Mouse (Mus musculus) CH12.LX (cell line): ENCODE results near the gene Gdap1l1. TPM values are rescaled to one million over a fixed set of nuclear protein-coding genes. Genes with fewer than 3 reads are reported as not detected.

Experiments
- DNase-seq: peaks from one replicate; pipeline ENCODE4 v3.0.0-alpha.2; 2013; ENCODE audit errors: extremely low read depth
- H3K27ac ChIP-seq: 2 replicates; pipeline ENCODE4 v1.5.1; 2012; ENCODE audit warnings: low read depth, mild to moderate bottlenecking, control low read depth, moderate library complexity; ENCODE audit not compliant: insufficient read depth
- H3K27me3 ChIP-seq: replicated peaks from 2 replicates; pipeline ENCODE3; 2012; ENCODE audit warnings: inconsistent platforms
- H3K36me3 ChIP-seq, 2 experiments: replicated peaks in 1 of 2; 2 replicates each; pipeline versions ENCODE3 to v1.6.1; 2012; ENCODE audit warnings: inconsistent platforms in 1 of 2, low read length in 1 of 2, mild to moderate bottlenecking in 1 of 2, mixed read lengths in 1 of 2, moderate library complexity in 1 of 2; ENCODE audit not compliant: control insufficient read depth in 1 of 2, insufficient read depth in 1 of 2
- H3K4me1 ChIP-seq, 2 experiments: 2 replicates each; pipeline ENCODE4 v1.6.1; 2012; ENCODE audit warnings: inconsistent platforms in 1 of 2, moderate library complexity in 1 of 2; ENCODE audit not compliant: insufficient read depth in 2 of 2, control insufficient read depth in 1 of 2
- H3K4me2 ChIP-seq: 2 replicates; pipeline ENCODE4 v1.6.1; 2012; ENCODE audit warnings: low read depth, mild to moderate bottlenecking, control low read depth; ENCODE audit not compliant: poor library complexity, insufficient read depth, severe bottlenecking
- H3K4me3 ChIP-seq, 3 experiments: fragments of 150-350 bp in 1 of 3; sonication (generic) in 1 of 3; replicated peaks in 1 of 3; 2 replicates each; pipeline versions ENCODE3 to v1.5.1; 2011 to 2012; ENCODE audit warnings: low read depth in 2 of 3, low read length in 2 of 3, mild to moderate bottlenecking in 2 of 3, moderate library complexity in 2 of 3, control low read depth in 1 of 3, improper control_type of control experiment in 1 of 3, inconsistent platforms in 1 of 3, mixed read lengths in 1 of 3; ENCODE audit not compliant: poor library complexity in 1 of 3
- H3K79me2 ChIP-seq: replicated peaks from 2 replicates; pipeline ENCODE4 v1.6.1; 2012; ENCODE audit warnings: mild to moderate bottlenecking, moderate library complexity; ENCODE audit not compliant: control insufficient read depth, poor library complexity, insufficient read depth, severe bottlenecking; ENCODE audit errors: extremely low read depth
- H3K9ac ChIP-seq: 2 replicates; pipeline ENCODE4 v1.6.1; 2012; ENCODE audit warnings: low read depth, mild to moderate bottlenecking, control low read depth, moderate library complexity; ENCODE audit not compliant: insufficient read depth
- H3K9me3 ChIP-seq: replicated peaks from 2 replicates; pipeline ENCODE3; 2012; ENCODE audit warnings: low read length, inconsistent platforms, mixed read lengths
- CHD1 ChIP-seq: IDR thresholded peaks from 2 replicates; pipeline ENCODE4 v1.6.1; 2012; ENCODE audit warnings: low read depth, low read length, improper control_type of control experiment, inconsistent platforms
- ELF1 ChIP-seq: IDR thresholded peaks from 2 replicates; pipeline ENCODE4 v1.6.1; 2014; ENCODE audit warnings: low read depth, mild to moderate bottlenecking, inconsistent platforms, low read length, improper control_type of control experiment
- EP300 ChIP-seq: IDR thresholded peaks from 2 replicates; pipeline ENCODE4 v1.6.1; 2011; ENCODE audit warnings: low read length, improper control_type of control experiment
- HCFC1 ChIP-seq: IDR thresholded peaks from 2 replicates; pipeline ENCODE4 v1.6.1; 2012; ENCODE audit warnings: low read depth, mild to moderate bottlenecking, inconsistent platforms, low read length, improper control_type of control experiment
- KAT2A ChIP-seq: IDR thresholded peaks from 2 replicates; pipeline ENCODE4 v1.6.1; 2012; ENCODE audit warnings: low read length, improper control_type of control experiment, inconsistent platforms; ENCODE audit not compliant: insufficient replicate concordance
- MAFK ChIP-seq: IDR thresholded peaks from 2 replicates; pipeline ENCODE4 v1.6.1; 2011; ENCODE audit warnings: low read length, improper control_type of control experiment; ENCODE audit not compliant: insufficient replicate concordance
- MYC ChIP-seq: IDR thresholded peaks from 2 replicates; pipeline ENCODE4 v1.6.1; 2011; ENCODE audit warnings: low read depth, mild to moderate bottlenecking, improper control_type of control experiment, low read length
- NELFE ChIP-seq: IDR thresholded peaks from 2 replicates; pipeline ENCODE4 v1.6.1; 2011; ENCODE audit warnings: low read depth, low read length, improper control_type of control experiment
- SIN3A ChIP-seq: IDR thresholded peaks from 2 replicates; pipeline ENCODE4 v1.6.1; 2012; ENCODE audit warnings: low read length, improper control_type of control experiment, inconsistent platforms
- TBP ChIP-seq: conservative IDR thresholded peaks from 2 replicates; pipeline ENCODE4 v1.6.1; 2011; ENCODE audit warnings: low read depth, low read length, improper control_type of control experiment
- UBTF ChIP-seq: IDR thresholded peaks from 2 replicates; pipeline ENCODE4 v1.6.1; 2012; ENCODE audit warnings: low read depth, mild to moderate bottlenecking, inconsistent platforms, low read length, improper control_type of control experiment, moderate library complexity
- ZC3H11A ChIP-seq: IDR thresholded peaks from 2 replicates; pipeline ENCODE4 v1.6.1; 2012; ENCODE audit warnings: low read depth, mild to moderate bottlenecking, inconsistent platforms, low read length, improper control_type of control experiment
- ZKSCAN1 ChIP-seq: IDR thresholded peaks from 2 replicates; pipeline ENCODE4 v1.6.1; 2012; ENCODE audit warnings: low read depth, inconsistent platforms, low read length, improper control_type of control experiment, borderline replicate concordance
- ZNF384 ChIP-seq: IDR thresholded peaks from 2 replicates; pipeline ENCODE4 v1.6.1; 2012; ENCODE audit warnings: low read depth, low read length, improper control_type of control experiment, inconsistent platforms
- dilution Hi-C: fragments of 300-500 bp; cut with MboI; formaldehyde crosslinking; loops from 2 replicates; pipeline ENCODE4 v1.14.3; 2020; ENCODE audit warnings: low sequenced_read_pairs; ENCODE audit not compliant: extremely low pct_unique_long_range_greater_than_20kb, extremely low pct_ligation_motif_present
- in situ Hi-C: fragments of 300-500 bp; cut with MboI; formaldehyde crosslinking; loops from 3 replicates; pipeline ENCODE4 v1.14.3; 2019; ENCODE audit warnings: low sequenced_read_pairs, low pct_ligation_motif_present, low pct_unique_long_range_greater_than_20kb, mixed read lengths
- polyA plus RNA-seq: library from polyadenylated mRNA; unstranded; fragments of >175 nt; gene quantifications from 2 replicates; pipeline ENCODE4 v1.2.1, GENCODE M21; 2012; ENCODE audit warnings: low read depth; ENCODE audit not compliant: insufficient read length
- total RNA-seq, 2 experiments: library from RNA; depleted of rRNA; stranded (reverse); fragments of 300-350 nt in 1 of 2; fragments of >200 nt in 1 of 2; gene quantifications; 2 replicates each; pipeline ENCODE4 v1.2.3; 2012 to 2014

Gene Gdap1l1
- total and polyA plus RNA-seq, 3 experiments, result not detected

DNA sequence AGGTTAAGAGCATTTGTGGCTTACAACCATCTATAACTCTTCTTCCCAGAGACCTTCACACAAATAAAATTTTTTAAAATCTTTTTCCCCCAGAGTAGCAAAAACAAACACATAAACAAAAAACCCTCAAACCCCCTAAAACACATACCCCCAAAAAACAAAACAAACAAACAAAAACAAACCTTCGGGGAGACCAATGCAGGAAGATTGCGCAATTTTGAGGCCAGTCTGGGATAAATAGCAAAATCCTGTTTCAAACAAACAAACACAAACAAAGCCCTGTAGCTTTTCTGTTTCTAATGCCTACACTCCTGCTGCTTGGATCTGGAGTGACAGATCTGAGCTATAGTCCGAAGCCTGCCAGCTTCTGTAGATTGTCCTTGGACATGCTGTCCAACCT lies 49.1 kb downstream of the Gdap1l1 start:
- no peak overlapping the region for H3K4me2 ChIP-seq
- no peaks in the 10 kb centered on the region for H3K79me2 ChIP-seq
- in situ Hi-C loops, result no loop called here
- H3K4me3 ChIP-seq, result no peak overlapping the region
- H3K36me3 ChIP-seq, result no peaks in the 10 kb centered on the region
- 0 out of 4 replicates have a peak, but pooled peaks cover 0 to 3% of the 10 kb centered on the region in 2 experiments for H3K4me1 ChIP-seq
- H3K9me3 ChIP-seq, result no peaks in the 10 kb centered on the region
- DNase-seq, result no peak
- H3K27ac ChIP-seq, result no peak overlapping the region
- H3K27me3 ChIP-seq, result peaks cover 89% of the 10 kb centered on the region
- TF ChIP-seq KAT2A, result no peak
- no peak for TF ChIP-seq ELF1
- no peak for TF ChIP-seq SIN3A
- TF ChIP-seq, all 38 proteins: peak for 0
- dilution Hi-C loops, result no loop called here
- no peak overlapping the region for H3K9ac ChIP-seq

DNA sequence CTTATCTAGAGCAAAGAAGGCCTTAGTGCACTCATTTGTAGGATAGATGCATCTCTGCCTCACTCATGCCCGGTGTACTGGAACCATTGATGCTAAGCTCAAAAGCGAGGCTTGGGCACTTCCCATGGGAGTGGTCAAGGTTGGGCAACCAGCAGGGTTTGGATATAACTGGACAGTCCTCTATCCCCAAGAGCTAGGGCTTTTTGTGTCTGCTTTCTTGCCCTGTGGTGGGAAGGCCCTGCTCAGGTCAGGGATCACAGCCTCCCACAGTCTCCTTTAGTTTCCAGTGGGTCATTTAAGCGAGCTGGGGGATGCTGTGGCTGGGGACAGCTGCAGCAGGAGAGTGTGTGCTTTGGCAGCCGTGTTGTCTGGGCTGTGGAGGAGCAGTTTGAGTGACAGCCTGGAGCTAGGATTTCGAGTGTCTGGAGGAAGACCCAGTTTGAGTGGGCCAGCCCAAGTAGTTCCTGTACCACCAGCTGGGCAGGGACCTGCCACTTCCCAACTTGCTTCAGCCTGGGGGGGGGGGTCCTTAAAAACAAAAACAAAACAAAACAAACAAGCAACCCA lies 51.5 kb downstream of the Gdap1l1 start:
- Histone ChIP-seq H3K27ac (no peak overlapping the region), H3K4me3 (no peak overlapping the region), H3K79me2 (no peaks in the 10 kb centered on the region), H3K9ac (no peak overlapping the region), H3K36me3 (no peaks in the 10 kb centered on the region), H3K9me3 (no peaks in the 10 kb centered on the region), H3K4me1 (no peaks in the 10 kb centered on the region), H3K27me3 (peaks cover 92% of the 10 kb centered on the region), H3K4me2 (no peak overlapping the region)
- no peak for DNase-seq
- dilution Hi-C loops, result no loop called here
- in situ Hi-C loops, result no loop called here
- TF ChIP-seq ZNF384, result no peak

DNA sequence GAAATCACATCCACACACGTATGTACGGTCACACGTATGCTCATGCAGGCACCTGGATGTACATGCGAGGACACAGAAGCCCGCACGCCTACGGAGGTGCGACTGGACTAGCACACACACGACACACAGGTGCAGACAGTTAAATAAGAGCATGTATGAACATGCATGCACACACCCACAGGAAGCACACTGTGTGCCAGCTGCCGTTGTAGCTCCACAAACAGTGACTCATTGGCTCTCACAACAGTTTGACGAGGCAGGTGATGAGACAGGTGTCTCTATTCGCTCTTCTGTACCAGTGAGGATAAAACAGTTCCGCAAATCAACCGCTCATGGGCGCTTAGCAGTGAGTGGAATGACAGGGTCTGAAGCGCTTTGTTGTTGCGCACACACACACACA lies 52.4 kb downstream of the Gdap1l1 start:
- H3K9me3 ChIP-seq, result no peaks in the 10 kb centered on the region
- dilution Hi-C loops, result no loop called here

GRCm38 (mm10) chr2:163491351-163491750 lies 53.1 kb downstream of the Gdap1l1 start:
- Histone ChIP-seq H3K27me3 (peaks cover 94% of the 10 kb centered on the region), H3K27ac (no peak overlapping the region), H3K9me3 (no peaks in the 10 kb centered on the region), H3K79me2 (no peaks in the 10 kb centered on the region), H3K9ac (no peak overlapping the region), H3K36me3 (no peaks in the 10 kb centered on the region), H3K4me3 (no peak overlapping the region), H3K4me1 (peaks cover 0 to 3% of the 10 kb centered on the region in 2 experiments; a peak in 1 of 4 replicates), H3K4me2 (no peak overlapping the region)
- no peak for TF ChIP-seq ZKSCAN1
- TF ChIP-seq HCFC1, result no peak
- TF ChIP-seq MAFK, result no peak
- TF ChIP-seq EP300, result no peak
- TF ChIP-seq UBTF, result no peak
- no peak for TF ChIP-seq NELFE
- TF ChIP-seq MYC, result no peak
- no peak for TF ChIP-seq TBP
- no peak for TF ChIP-seq KAT2A
- no peak for TF ChIP-seq CHD1
- no peak for TF ChIP-seq ZC3H11A
- in situ Hi-C loops, result no loop called here
- no peak for DNase-seq
- dilution Hi-C loops, result no loop called here

More for the DNA sequence above, 52.4 kb downstream of the Gdap1l1 start:
- no peak overlapping the region for H3K27ac ChIP-seq
- no peaks in the 10 kb centered on the region for H3K79me2 ChIP-seq
- DNase-seq, result no peak
- H3K4me2 ChIP-seq, result no peak overlapping the region
- H3K9ac ChIP-seq, result no peak overlapping the region
- H3K4me3 ChIP-seq, result no peak overlapping the region
- H3K36me3 ChIP-seq, result no peaks in the 10 kb centered on the region
- no peak for TF ChIP-seq TBP
- peaks cover 92% of the 10 kb centered on the region for H3K27me3 ChIP-seq
- H3K4me1 ChIP-seq, result peaks cover 0 to under 1% of the 10 kb centered on the region in 2 experiments; a peak in 1 of 4 replicates
- in situ Hi-C loops, result no loop called here
